Mouse (Mus musculus): ENCODE data around the gene Ddb1.

Gene Ddb1

GRCm38 (mm10) chr19:10662665-10663064 is 57.5 kb downstream of the Ddb1 start:
- no peak for DNase-seq

GRCm38 (mm10) chr19:10665093-10665492 is 60.0 kb downstream of the Ddb1 start:
- no peak for DNase-seq

- peak; percentile 81 for DNase-seq
Observed at GRCm38 (mm10) chr19:10665499-10665898, 60.4 kb downstream of the Ddb1 start.

GRCm38 (mm10) chr19:10671319-10671718 is 66.2 kb downstream of the Ddb1 start:
- no peak for DNase-seq

- DNase-seq: no peak
Observed at GRCm38 (mm10) chr19:10671854-10672417, 66.8 kb downstream of the Ddb1 start.

- no peak for DNase-seq
Observed at GRCm38 (mm10) chr19:10673275-10673674, 68.1 kb downstream of the Ddb1 start.

- no peak for DNase-seq
Observed at GRCm38 (mm10) chr19:10676656-10677055, 71.5 kb downstream of the Ddb1 start.

- DNase-seq: peak; percentile 91
Observed at GRCm38 (mm10) chr19:10677915-10678771, 73.0 kb downstream of the Ddb1 start, which contains the start of gene Pga5. Pga5 (minus strand) TSS chr19:10678071.

- no peak for DNase-seq
Observed at GRCm38 (mm10) chr19:10678772-10679067, 73.6 kb downstream of the Ddb1 start.

Data from kidney, postnatal 10 days (tissue).